Mouse (Mus musculus) testis, postnatal 10 days (tissue): ENCODE measurements around the gene Srl.

Experiments used
- DNase-seq: peaks from one replicate; pipeline ENCODE4 v3.0.0; 2021; ENCODE audit warnings: low spot score

The Srl gene

GRCm38 (mm10) chr16:4519157-4519556 lies 22.5 kb downstream of the Srl start:
- DNase-seq: no peak

DNA sequence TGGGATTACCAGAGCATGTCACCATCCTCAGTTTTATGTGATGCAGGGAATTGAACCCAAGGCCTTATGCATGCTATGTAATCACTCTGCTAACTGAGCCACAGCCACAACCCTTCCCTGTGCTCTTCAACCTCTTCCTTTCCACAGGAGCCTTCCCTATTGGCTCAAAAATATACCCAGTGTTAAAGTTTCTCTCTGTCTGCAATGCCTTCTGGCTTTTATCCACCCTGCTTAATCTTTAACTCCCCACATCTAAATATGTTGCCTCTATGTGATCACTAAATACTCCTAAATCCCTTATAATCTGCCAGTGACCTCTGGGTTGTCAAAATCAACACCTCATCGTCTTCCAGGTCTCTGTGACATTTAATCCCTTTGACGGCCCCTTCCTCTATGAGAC lies 23.7 kb downstream of the Srl start:
- no peak for DNase-seq

- no peak for DNase-seq
Measured at GRCm38 (mm10) chr16:4514383-4514782, 27.2 kb downstream of the Srl start.

GRCm38 (mm10) chr16:4512661-4513438 lies 28.8 kb downstream of the Srl start:
- peak; percentile 73 for DNase-seq

GRCm38 (mm10) chr16:4511371-4511770 lies 30.2 kb downstream of the Srl start:
- DNase-seq: no peak

DNA sequence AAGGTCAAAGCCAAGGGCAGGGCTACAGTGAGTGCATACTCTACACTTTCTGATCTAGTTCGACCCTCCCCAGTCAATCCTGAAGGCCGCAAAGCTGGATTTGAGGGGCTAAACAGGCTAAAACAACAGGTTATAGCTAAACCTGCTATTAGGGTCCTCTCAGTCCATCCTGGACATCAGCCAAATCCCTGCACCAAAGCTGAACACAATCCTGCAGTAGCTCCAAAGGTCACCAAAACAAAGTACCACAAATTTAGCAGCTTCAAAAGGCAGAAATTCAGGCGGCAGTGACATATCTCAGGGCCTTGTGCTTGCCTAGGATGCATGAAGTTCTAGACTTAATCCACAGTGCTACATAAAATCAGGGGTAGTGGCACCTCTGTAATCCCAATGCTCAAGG lies 35.4 kb downstream of the Srl start:
- DNase-seq: no peak

- no peak for DNase-seq
Measured at GRCm38 (mm10) chr16:4503495-4503894, 38.1 kb downstream of the Srl start.

- no peak for DNase-seq
Measured at GRCm38 (mm10) chr16:4502568-4502967, 39.0 kb downstream of the Srl start.

GRCm38 (mm10) chr16:4501703-4502102 lies 39.9 kb downstream of the Srl start:
- DNase-seq: no peak

DNA sequence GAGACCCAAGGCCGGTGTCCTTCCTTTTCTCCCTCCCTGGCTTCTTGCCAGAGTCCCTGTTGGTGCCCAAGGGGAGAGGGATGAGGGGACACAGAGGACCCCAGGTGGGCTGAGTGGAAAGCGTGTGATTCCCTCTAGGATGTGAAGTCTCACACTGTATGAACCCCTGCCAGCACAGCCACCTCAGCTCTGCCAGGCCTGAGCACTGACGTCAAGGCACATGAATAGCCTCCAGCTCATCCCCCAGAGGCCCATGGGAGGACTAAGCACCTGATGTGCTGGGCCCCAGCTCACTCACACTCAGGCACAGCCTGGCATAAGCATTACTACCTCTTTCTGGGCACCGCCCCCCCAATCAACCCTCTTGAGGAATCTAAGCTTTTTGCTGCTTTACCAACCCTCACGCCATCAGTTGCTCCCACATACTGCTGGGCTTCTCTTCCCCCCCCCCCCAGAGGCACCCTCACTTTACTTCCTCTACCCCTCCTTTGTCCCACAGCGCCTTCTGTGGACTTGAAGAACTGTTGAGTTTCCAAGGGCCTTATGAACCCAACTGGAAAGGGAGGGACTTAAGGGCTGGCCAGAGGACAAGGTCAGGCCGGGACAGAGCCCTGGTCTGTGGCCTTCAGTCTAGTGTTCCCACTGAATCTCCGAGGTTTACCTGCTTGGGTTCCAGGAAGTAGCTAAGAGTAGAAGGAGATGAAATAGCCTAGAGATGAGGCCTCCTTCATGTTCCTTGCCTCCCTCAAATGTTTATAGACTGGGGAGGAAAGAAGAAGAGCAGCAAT lies 40.8 kb downstream of the Srl start:
- DNase-seq: peak; percentile 57

DNA sequence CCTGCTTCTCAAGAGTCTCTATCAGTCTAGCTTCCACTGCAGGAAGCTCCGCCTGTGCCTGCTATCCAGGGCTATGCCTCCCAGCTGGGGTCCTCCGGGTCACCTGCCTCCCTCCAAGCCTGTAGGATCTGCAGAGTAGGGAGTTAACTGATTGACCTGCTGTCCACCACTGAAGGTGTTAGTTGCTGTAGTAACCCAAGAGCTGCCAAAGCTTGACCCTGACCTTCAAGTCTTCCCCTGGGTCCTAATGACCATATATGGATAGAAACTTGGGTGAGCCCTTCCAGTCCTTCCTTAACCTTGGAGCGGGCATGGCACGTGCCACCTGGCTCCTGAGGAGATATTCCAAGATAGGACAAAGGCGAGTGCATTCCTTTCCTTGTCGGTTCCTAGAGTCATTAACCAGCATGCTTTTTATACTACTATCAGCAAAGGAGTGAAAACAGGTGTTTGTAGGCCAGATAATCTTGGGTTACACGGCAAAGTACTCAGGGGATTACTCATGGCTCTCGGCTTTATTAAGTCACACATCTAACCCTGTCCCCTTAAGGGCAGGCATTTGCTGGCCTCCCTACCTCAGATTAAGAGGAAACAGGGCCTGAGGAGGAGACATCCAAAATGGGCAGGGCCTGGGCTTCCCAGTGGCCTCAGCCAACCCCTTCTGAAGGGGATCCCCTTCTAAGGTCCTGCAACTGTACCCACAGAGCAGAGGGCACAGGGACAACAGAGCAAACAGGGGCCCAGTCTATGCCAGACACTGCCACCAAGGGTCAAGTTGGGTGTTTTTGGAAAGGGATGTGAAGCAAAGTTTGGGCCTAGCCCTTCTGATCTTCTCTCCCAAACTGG lies 43.6 kb downstream of the Srl start:
- no peak for DNase-seq

DNA sequence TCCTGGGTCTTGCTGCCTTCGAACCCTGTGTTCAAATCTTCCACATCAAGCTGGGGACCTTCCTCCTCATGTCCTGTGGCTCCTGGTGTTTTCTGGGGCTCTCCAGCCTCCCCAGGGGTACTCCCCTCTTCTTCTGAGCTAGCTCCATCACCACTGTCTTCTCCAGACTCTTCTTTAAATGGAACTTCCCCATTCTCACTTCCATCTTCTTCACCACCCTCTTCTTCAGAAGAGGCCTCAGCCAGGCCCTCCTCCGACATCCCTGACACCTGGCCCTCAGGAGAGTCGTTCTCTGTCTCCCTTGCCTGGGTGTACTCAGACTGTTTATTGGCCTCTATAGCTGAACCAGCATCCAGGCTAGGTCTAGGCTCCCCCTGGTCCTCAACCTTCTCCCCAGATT lies 45.1 kb downstream of the Srl start:
- no peak for DNase-seq

- no peak for DNase-seq
Measured at GRCm38 (mm10) chr16:4495861-4496260, 45.8 kb downstream of the Srl start.

DNA sequence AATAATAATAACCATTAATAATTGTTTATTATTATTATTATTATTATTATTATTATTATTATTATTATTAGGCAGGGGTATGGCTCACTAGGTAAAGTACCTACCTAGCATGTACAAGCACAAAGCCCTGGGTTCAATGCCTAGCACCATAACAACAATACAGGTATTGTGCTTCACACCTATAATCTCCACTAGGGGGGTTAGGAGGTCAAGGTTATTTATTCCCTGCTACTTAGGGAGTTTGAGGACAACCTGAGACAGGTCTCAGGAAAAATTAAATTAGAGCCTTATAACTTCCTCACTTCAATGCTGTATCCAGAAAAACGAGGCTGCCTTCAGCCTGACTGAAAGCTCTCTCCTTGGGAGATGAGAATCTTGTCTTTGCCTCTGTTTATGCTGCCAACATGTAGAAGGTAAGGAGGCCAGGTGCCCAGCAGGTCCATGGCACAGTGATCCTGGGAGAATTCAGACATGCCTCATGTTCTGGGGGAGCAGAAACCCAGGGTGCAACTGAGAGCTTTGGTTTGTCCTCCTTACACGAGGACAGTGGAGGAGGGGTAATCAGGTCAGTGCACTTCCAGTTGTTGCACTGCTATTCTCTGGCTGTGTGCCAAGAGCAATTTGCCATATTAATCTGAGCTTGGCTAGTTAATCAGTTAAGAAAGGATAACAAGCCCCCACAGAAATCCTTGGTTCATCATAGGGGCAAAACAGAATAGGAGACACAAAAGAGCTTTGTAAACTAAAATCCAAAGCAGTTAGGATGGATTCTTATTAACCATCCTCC lies 48.6 kb downstream of the Srl start:
- DNase-seq: no peak

DNA sequence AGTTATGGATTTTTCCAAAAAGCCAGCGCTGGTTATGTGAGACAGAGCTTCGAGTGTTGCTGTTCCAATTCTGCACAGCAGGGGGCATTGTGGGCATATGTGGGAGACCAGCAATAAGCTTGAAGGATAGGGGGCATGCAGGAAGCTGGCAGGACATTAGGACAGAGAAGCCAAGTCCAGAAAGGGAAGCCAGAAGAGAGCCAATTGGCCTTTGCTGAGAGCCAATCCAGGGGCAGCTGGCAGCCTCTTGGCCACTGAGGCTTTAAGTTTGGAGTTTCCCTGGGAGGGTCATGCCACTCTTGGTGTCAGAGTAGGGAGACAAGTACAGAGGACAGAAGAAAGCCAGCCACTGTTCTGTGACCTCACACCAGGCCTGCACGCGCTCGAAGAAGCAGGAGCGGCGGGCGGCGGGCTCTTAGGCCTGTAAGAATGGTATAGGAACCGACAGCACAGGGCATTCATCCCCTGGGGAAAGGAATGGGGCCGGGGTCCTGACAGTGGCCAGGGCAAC lies 52.4 kb downstream of the Srl start:
- DNase-seq: peak; percentile 96

- no peak for DNase-seq
Measured at GRCm38 (mm10) chr16:4480616-4481265, 60.9 kb downstream of the Srl start.

DNA sequence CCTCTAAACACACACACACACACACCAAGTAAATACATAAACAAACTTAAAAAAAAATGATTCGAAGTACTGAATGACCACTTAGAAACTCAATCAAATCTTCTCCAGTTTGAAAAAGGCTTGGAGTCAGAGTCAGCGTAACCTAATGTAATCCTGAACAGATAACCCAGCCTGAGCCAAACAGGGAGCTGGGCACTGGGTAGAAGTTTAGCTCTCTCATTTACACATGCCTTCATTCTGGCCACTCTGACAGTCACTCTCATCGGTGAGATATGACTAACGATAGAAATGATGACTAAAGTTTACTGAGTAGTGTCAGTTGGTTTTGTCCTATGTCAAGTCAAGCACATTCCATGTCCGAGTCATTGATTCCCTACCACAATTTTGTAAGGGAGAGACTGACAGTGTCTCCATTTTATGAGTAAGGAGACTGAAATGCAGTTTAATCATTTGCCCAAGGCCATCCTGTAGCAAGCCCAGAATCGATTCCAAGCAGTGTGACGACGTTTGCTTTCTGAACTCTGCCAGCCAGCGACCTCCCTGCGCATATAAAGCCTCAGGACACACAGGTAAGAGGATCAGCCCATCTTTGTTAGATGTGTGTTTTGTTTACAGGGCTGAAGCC lies 63.9 kb downstream of the Srl start:
- DNase-seq: no peak

DNA sequence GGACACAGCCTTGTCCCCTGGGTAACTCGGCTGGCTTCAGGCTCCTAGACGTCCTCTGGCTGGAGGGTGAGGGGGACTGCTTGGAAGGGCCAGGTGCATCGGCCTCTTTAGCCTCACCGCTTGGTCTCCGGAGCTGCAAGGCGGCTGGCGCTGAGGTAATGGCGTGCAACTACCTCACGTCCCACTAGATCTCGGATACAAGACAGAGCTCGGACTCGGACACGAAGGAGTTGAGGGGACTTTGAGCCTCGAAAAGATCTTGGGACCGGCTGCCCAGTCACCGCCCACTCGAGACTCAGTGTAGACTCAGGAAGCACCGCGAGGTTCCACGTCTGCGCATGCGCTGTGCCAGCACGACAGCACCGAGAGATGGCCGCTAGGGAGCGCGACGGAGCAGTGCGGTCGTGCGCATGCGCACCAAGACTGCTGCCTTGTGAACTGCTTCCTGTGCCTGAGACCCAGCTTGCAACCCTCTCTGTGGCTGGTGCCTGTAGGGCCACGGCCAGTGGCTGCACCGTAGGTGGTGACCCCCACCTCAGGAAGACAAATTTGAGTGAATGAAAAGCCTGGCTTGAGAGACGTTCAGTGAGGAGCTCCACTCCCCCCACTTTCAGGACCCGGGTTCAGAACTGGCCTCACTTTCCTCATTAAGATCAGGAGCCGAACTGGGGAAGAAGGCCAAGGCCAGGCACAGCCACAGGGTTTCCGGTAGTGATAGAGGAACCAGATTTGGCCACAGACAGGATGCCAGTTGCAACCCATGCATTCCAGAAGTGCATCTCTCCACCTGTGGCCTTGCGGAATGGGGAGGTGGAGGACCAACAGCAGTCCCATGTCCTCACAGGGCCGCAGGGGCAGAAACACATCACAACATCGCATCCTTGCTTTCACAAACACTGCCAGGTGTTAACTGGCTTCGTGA lies 66.5 kb downstream of the Srl start:
- peak; percentile 98 for DNase-seq
